Mouse (Mus musculus): ENCODE results near the gene Lekr1. TPM values are rescaled to one million over a fixed set of nuclear protein-coding genes. Genes with fewer than 3 reads are reported as not detected.

The Lekr1 gene
- total RNA-seq, 2 experiments from 2014 or later = 2.5 to 2.8 TPM

Small RNA genes within 50 kb of the gene (microRNA-seq; reads per million reads assigned to microRNA genes)
- gene Mir8120 = 1.5 reads per million

Other genes with a start within 250 kb of the Lekr1 start
- gene Tiparp, start 137.8 kb upstream of the Lekr1 start, total RNA-seq (2021) = 10 to 100 TPM; 13.7 to 23.8 TPM